Mouse (Mus musculus) midbrain, postnatal 0 days (tissue): ENCODE results near the gene Bicd1. TPM values are rescaled to one million over a fixed set of nuclear protein-coding genes. Genes with fewer than 3 reads are reported as not detected.

Experiments used
- ATAC-seq: fragments of 200-750 bp; cut with Nextera tagmentation; 2 replicates; pipeline ENCODE4 v1.8.0; 2017; ENCODE audit warnings: moderate number of reproducible peaks, mild to moderate bottlenecking, moderate TSS enrichment, moderate library complexity; ENCODE audit not compliant: low FRiP score
- DNase-seq: peaks from one replicate; pipeline ENCODE4 v3.0.0-alpha.2; 2015; ENCODE audit warnings: low spot score
- H3K27ac ChIP-seq: fragments of 300-500 bp; sonication (generic); 2 replicates; pipeline ENCODE4 v1.5.1; 2014; ENCODE audit warnings: low read depth, mild to moderate bottlenecking, low read length, mixed read lengths
- H3K27me3 ChIP-seq: fragments of 300-500 bp; sonication (generic); 2 replicates; pipeline ENCODE4 v1.6.1; 2014; ENCODE audit warnings: low read length, control low read depth, mixed read lengths; ENCODE audit not compliant: insufficient read depth
- H3K36me3 ChIP-seq: fragments of 300-500 bp; sonication (generic); 2 replicates; pipeline ENCODE4 v1.6.1; 2014; ENCODE audit warnings: low read length, control low read depth, mixed read lengths; ENCODE audit not compliant: insufficient read depth
- H3K4me1 ChIP-seq: fragments of 300-500 bp; sonication (generic); 2 replicates; pipeline ENCODE4 v1.6.1; 2014; ENCODE audit warnings: mild to moderate bottlenecking, control low read depth, antibody characterized with exemption, low read length, mixed read lengths; ENCODE audit not compliant: insufficient read depth
- H3K4me2 ChIP-seq: fragments of 300-500 bp; sonication (generic); 2 replicates; pipeline ENCODE4 v1.6.1; 2014; ENCODE audit warnings: low read depth, mild to moderate bottlenecking, low read length, mixed read lengths; ENCODE audit not compliant: poor library complexity, severe bottlenecking
- H3K4me3 ChIP-seq: fragments of 300-500 bp; sonication (generic); 2 replicates; pipeline ENCODE4 v1.5.1; 2014; ENCODE audit warnings: low read depth, mild to moderate bottlenecking, low read length, moderate library complexity
- H3K9ac ChIP-seq: fragments of 300-500 bp; sonication (generic); replicated peaks from 2 replicates; pipeline ENCODE4 v1.6.1; 2014; ENCODE audit warnings: mild to moderate bottlenecking, low read length, moderate library complexity, mixed read lengths; ENCODE audit not compliant: poor library complexity, severe bottlenecking
- H3K9me3 ChIP-seq: fragments of 300-500 bp; sonication (generic); 2 replicates; pipeline ENCODE4 v1.6.1; 2016; ENCODE audit warnings: low read length, control low read depth
- CTCF ChIP-seq: IDR thresholded peaks from 2 replicates; pipeline ENCODE4 v1.5.1; 2016; ENCODE audit warnings: antibody characterized with exemption, mild to moderate bottlenecking
- WGBS: fragments of 180-500 bp; shearing (Covaris S2); extraction: QIAGEN DNeasy Blood & Tissue Kit; methylation state at CpG from one replicate; pipeline ENCODE4 v1.1.7; 2014; 5-methylcytosine and 5-hydroxymethylcytosine counted together
- microRNA-seq: library from miRNA; unstranded; fragments of <30 nt; microRNA quantifications from one replicate; pipeline ENCODE4, GENCODE M21; 2016; ENCODE audit warnings: borderline number of aligned reads
- polyA plus RNA-seq: library from polyadenylated mRNA; unstranded; fragments of >200 nt; fragmentation: Nextera tagmentation; extraction: Ambion mirVana; gene quantifications from 2 replicates; pipeline ENCODE4 v1.2.1, GENCODE M21; 2015
- total RNA-seq: library from RNA; depleted of rRNA; stranded (reverse); fragments of >200 nt; gene quantifications from 2 replicates; pipeline ENCODE4 v1.2.3, GENCODE M21; 2014; rRNA removed

The Bicd1 gene
- total and polyA plus RNA-seq, 2 experiments from 2014 or later, result 40.4 to 41.5 TPM

DNA sequence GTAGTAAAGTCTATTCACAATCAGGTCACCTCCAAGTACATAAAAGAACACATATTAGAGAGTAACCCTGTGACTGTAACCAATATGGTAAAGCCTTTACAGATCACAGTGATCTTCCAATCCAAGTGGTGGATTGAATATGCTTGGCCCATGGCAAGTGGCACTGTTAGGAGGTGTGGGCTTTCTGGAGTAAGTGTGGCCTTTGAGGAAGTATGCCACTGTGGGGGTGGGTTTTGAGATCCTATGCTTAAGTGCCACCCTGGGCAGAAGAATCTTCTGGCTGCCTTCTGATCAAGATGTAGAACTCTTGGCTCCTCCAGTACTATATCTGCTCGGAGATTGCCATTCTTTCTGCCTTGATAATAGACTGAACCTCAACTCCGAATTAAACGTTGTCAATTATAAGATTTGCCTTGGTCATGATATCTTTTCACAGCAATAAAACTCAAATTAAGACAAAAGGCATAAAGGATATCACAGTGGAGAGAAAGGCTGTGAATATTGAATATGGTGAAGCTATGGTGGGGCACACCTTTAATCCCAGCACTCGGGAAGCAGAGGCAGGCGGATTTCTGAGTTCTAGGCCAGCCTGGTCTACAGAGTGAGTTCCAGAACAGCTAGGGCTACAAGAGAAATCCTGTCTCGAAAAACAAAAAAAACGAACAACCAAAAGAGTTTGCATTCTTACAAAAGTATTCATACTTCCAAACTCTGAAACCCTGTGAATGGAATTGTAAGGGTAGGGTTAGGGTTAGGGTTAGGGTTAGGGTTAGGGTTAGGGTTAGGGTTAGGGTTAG is 177.2 kb downstream of the Bicd1 start:
- 96% methylated on average over 7 of the region's 7 CpGs for WGBS
- no peak overlapping the region for H3K4me2 ChIP-seq
- no peaks in the 10 kb centered on the region for H3K4me1 ChIP-seq
- no peak for TF ChIP-seq CTCF
- no peaks in the 10 kb centered on the region for H3K36me3 ChIP-seq
- H3K27ac ChIP-seq, result no peak overlapping the region
- H3K9me3 ChIP-seq, result no peaks in the 10 kb centered on the region
- no peak for ATAC-seq
- no peak overlapping the region for H3K9ac ChIP-seq
- H3K4me3 ChIP-seq, result no peak overlapping the region
- DNase-seq, result no peak
- no peaks in the 10 kb centered on the region for H3K27me3 ChIP-seq

Small RNA genes within 50 kb of the gene (microRNA-seq; reads per million reads assigned to microRNA genes)
- not detected for gene Gm24307

Other genes with a start within 250 kb of the Bicd1 start
- 50.3 and 83.9 TPM in 2 replicates for gene Amn1, start 220.2 kb upstream of the Bicd1 start, total RNA-seq
- gene Amn1, start 220.2 kb upstream of the Bicd1 start, polyA plus RNA-seq, result 88.2 and 98.6 TPM in 2 replicates
- 27.7 and 33.7 TPM in 2 replicates for gene Resf1, start 99.5 kb upstream of the Bicd1 start, total RNA-seq
- gene Resf1, start 99.5 kb upstream of the Bicd1 start, polyA plus RNA-seq, result 25.5 and 25.6 TPM in 2 replicates